Mouse (Mus musculus) small intestine, adult 2 months (tissue): ENCODE results near the gene Mxra7.

ENCODE experiments used
- CTCF ChIP-seq: fragments of 200-500 bp; IDR thresholded peaks from 2 replicates; pipeline ENCODE4 v1.5.1; 2012; ENCODE audit warnings: low read depth, mild to moderate bottlenecking, control low read depth, inconsistent platforms, low read length, moderate library complexity, mixed read lengths; ENCODE audit not compliant: insufficient replicate concordance, insufficient read length; ENCODE audit errors: extremely low read depth
- POLR2A ChIP-seq: fragments of 200-500 bp; IDR thresholded peaks from 2 replicates; pipeline ENCODE4 v1.6.1; 2012; ENCODE audit warnings: low read depth, mild to moderate bottlenecking, control low read depth, inconsistent platforms, low read length, moderate library complexity

GRCm38 (mm10) chr11:116807938-116808606 lies 19.8 kb downstream of the Mxra7 start:
- TF ChIP-seq CTCF, result peak; percentile 97
- no peak for TF ChIP-seq POLR2A
